Mouse (Mus musculus): ENCODE measurements around the gene Bola1.

DNA sequence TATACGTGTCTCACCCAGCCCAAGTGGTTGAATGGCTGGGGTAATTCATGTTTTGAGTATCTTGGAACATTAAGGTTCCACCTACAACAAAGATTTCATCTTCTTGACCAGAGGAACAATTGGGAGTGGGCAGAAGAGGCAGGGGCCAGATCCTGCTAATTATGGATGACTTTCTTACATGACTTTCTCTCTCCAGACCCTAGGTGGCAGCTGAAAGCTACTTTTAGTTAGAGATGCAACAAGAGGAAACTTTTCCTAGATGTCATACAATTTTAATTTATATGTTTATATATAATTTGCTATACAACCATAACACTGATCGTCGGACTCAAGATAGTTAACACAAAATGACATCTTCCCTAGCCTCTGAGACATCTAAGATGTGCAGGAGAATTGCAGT, 11.7 kb downstream of the Bola1 start:
- TF ChIP-seq POLR2A (IDR thresholded peaks at IDR 0.05; ENCODE audit: low read depth, low read length) (no peak), CTCF (conservative IDR thresholded peaks at IDR 0.05; ENCODE audit: insufficient read depth, insufficient read length, low read depth, low read length) (no peak)
